Mouse (Mus musculus) spleen, postnatal 4 days (tissue): ENCODE measurements around the gene Insc.

Source experiments
- DNase-seq, 2 experiments: peaks; one replicate each; pipeline ENCODE4 v3.0.0; 2022; ENCODE audit warnings: low spot score in 2 of 2

The Insc gene

DNA sequence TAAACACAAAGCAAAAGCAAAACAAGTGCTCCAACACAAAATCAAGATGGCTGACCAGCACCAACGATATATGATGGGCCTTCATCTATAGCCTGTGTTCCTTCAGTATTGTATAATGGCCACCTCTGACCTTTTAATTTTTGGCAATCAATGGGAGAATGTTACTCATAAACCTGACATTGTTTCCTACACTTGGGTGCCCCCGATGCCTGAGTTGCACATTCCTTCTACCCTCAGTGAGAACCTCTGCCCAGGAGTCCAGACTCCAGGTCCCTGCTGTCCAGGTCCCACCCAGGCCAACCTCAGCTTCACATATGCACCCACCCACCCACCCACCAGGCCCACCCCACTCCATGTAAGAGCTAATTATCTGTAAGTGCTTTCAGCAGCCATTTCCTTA lies 79.2 kb downstream of the Insc start:
- no peak for DNase-seq

DNA sequence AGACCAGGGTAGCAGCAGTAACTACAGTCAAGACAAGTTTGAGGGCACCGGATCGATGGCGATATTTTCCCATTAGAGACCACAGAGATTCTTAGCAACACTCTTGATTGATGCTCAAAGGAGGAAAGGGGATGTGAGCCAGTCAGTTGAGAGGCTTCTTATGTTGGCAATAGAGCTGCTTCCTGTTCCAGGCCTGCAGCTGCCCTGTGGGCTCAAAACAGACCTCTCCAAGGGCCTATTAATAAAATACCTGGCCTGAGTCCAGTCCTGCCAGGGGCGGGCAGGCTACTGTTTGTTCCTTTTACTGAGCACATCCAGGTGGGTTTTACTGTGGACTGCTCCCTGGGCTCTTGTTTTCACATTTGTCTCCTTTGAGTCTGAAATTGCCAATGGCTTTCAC lies 83.9 kb downstream of the Insc start:
- DNase-seq = no peak

DNA sequence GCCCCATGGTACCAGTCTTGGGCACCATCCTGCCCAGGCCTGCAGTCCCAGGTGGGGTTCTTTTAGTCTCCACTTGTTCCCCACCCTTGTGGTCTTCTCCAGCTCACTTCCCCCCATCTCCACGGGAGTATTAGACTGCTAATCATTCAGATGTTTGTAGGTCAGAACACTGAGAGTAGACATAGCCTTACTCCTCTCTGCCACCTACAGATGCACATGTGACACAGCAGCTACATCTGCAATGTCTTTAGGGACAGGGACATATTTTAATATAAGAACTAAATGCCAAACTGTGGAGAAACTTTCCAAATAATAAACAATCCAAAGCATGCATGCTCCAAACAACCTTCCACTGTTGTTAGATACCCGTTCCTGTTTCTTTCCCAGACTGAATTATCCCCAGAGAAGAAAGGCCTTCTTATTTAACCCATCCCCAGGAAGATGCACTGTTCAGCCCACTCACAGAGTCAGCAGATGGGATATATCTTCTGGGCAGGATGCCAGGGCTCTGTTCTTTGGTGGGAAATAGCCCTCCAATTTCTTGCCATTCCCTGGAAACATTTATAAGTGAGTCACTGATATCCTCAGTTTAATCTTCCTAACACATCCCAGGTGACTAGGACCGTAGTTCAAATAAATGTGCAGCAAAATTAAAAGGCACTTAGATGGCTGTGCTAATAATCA lies 88.9 kb downstream of the Insc start:
- DNase-seq = no peak

DNA sequence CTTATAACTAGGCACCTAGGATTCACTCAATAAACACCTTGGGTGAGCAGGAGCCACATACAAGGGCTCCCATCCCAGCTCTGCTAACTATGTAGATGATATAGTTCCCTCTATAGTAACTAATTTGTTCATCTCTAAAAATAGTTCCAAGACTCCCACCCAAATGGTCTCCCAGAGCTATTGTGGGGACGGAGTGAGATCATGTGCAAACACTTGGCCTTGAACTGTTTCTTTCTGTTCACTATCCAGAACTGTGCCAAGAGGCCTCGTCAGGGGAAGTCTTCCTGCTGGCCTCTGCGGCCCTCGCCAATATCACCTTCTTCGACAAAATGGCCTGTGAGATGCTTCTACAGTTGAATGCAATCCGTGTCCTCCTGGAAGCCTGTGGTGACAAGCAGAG lies 91.0 kb downstream of the Insc start:
- DNase-seq = no peak

DNA sequence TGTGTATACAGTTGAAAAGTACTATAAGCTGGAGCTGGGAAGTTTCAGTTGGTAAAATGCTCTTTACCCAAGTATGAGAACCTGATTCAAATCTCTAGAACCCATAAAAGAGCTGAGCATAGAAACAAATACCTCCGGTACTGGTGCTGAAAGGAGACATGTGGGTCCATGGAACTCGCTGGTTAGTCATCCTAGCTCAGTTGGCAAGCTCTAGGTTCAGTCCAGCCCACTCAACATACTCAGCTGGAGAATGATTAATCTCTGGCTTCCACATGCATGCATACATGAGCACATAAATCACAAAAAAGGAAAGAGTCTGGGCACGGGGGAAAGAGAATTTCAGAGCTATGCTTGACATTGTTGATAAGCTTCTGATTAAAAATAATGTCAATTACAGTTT lies 93.8 kb downstream of the Insc start:
- no peak for DNase-seq

DNA sequence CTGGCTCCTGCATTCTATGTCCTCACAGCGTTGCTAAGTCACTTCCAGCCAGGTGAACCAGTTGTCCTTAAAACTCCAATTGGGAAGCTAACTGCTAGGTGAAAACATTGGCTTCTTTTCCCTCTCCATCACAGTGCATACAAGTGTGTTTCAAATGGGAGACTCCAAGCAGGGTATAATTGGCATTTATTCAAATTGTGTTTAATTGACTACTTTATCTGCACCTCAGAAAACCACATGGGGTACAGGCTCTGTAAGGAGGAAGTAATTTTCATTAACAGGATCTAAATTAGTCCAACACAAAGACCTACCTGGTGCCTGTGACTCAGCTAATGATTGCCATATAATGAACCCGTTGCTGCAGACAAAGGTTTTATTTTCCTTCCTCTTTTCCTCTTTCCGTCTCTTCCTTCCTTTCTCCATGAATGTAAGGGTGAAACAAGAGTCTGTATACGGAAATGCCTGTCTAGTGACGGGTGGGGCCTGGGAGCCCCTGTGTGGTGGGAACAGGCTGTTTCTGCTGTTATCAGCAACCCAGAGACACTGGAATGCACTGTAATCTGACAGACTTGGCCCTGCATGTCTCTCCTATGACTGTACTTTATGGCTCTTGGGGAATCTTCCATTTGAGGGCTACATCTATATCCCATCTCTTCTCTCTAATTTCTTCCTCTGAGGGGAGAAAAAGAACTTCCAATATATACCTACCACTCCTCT lies 96.7 kb downstream of the Insc start:
- DNase-seq = no peak

DNA sequence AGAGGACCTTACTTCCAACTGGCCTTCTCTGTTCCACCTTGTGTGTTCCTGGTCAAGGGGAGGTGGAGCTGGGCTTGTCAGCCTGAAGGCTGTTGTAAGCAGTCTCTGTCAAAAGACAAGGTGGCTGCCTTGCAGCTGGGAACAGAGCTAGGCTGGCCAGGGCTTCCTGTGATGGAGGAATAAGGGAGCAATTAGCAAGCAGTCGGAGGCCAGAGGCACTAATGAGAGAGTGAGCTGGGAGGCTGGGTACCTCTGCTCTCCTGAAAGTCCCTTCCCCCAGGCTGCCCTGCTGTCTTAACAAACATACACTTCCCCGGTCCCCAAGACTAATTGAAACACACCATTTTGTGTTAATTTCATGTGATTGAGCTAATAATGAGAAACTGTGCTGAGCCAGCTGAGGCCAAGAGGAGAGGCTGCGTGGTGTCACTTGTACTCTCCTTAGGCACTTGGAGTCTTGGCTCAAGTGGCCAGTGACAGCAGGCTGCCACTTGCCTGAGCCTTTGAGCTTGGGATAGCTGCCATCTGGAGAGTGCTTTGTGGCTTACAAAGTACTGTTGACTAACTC lies 99.2 kb downstream of the Insc start:
- DNase-seq = no peak

DNA sequence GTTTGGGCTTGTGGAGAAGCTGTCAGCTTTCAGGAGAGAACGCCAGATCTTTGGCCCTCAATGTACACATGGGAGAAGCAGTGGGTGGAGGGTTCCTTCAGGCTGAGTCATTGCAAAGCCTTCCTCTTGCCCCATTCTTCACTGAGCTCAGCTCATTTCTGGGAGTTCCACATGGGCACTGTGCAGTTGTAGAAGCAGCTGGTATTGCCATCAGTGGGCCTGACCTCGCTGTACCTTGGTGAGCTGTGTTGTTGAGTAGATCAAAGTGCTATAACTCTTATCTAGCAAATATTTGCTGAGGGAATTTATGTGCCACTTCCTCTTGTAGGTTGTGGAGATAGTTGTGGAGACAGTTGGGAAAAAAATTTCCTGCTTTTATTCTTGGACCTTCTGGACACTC lies 103.7 kb downstream of the Insc start:
- no peak for DNase-seq

DNA sequence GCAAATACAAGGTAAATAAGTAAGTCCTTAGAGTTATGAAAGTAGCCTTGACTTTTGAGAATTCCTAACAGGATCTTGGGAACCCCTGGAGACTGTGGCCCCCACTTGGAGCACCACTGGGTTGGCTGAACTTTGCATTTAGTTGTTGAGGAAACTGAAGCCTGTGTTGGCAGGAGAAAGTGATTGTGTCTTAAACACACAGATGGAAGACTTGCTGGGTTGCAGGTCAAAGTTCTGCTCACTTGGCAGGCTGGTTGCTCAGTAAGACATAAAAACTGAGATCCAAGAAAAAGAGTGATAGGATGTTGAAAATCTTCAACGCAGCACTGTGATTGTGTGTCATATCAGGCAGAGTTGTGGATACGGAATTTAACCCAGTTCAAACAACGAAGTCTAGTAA lies 108.9 kb downstream of the Insc start:
- DNase-seq = no peak

DNA sequence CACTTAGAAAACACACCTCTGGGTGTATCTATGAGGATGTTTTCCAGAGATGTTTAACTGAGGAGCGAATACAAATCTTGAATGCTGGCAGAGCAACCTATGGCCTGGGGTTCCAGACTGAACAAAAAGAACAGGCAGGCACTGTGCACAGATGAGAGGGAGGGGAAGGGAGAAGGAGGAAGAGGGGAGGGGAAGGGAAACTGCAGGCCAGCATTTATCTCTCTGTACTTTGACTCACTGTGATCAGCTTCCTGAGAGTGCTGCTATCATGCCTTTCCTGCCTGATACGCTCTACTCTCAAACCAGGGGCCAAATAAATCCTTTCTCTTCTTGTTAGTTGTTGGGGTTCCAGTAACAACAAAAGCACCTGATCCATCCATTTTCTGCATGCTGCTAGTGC lies 110.7 kb downstream of the Insc start:
- no peak for DNase-seq

DNA sequence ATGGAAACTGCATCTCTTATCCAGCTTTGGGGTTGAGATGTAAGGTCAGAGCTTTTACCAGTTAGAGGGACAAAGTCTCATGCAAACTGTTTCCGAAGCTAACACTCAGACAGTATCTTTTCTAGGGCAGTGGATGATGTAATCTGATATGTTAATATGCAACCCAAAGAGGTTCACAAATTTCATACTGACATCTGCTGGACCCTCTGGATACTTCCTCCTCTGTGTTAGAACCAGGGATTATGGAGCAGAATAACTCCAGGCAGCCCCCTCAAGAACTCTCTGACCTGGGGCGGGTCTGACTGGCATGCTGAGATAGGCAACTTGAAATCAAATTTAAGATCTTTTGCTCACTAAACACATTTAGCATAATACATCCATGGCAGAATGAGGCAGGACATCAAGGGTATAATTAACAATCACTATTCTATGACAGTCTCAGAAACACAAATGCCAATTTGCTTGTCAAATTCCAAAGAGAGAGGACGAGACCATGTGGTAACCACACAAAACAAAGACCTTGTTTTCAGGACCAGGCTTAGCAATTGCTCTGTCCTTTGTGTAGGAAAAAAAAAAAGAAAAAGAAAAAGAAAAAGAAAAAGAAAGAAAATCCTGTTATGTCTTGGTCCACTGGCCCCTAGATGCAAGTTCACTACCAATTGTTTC lies 117.5 kb downstream of the Insc start:
- DNase-seq = no peak

DNA sequence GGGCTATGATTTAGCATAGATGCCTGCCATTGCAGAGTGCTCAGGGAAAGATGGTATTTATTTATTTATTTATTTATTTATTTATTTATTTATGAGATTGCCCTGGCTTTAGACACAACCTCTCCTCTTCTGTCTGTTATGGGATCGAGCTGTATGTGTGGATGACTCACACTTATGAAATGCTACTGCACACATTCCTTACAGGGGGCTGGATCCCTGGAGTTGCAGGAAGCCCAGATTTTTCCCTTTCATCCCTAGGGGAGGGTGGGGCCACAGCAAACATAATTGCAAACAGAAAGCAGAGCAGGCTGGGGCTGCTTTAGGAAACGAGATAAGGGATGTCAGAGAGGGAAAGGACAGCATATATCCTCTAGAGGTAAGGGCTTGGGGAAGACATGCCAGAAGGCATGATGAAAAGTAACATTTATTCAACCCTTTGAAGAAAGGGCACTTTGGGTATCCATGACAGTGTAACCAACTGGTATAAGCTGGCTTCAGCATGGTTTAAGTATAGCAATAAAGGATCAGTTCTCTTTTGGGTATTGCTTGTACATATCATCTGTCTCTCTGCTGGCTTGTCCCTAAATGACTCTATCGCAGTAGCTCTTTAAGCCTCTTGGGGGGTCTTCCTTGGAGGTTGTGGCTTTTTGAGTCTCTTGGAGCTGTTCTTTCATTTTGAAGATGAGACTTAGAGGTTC lies 130.0 kb downstream of the Insc start:
- DNase-seq = no peak

DNA sequence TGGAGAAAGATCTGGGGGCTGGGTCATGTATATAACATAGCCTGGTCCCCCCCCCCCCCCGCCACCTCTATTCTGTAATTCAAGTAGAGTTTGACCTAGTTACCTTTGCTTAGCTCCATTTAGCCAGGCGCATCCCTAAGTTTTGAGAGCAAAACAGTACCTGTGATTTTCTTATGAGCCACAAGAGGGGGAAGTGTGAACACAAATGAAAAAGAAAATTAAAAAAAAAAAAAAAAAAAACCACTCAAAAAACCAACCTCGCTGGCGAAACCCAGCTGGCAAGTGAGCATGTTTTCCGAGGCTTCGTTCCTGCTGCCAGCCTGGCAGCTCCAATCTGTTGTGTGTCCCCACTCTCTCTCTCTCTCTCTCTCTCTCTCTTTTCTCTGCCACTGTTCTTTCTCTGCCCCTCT lies 130.5 kb downstream of the Insc start:
- DNase-seq = no peak

DNA sequence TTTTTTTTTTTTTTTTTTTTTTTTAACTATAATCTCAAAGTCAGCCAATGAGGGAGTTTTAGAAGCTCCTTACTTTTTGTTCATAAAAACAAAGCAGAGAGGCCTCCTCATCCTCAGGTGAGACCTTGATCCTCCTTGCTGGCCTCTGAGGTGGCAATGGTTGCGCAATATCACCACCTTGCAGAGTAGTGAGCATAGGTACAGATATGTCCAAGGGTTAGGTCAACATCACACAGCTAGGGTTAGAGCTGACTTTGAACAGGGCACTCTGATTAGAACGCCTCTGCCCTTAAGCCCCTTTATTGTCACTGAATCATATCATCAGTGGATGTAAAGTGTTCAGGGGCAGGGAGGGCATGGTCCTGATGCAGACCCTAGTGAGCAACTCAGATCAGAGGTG lies 131.1 kb downstream of the Insc start:
- DNase-seq = no peak

DNA sequence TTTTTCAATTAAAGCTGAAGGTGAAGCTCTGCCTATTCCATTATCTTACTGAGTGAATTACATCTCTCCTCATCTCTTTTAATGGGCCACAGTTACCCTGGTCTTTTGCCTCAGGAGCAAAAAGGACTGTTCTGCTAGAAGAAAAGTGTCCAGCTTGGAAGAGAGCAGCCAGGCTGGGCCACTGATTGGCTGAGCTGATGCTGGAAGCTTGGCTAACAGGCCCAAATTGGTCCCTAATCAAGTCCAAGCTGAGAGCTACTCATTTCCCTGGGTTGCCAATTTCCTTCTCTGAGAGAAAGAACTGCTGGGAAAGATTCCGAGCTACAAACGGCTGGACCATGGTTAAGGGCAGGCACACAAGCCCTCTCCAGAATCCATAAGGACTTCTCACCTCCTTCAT lies 140.1 kb downstream of the Insc start:
- no peak for DNase-seq

DNA sequence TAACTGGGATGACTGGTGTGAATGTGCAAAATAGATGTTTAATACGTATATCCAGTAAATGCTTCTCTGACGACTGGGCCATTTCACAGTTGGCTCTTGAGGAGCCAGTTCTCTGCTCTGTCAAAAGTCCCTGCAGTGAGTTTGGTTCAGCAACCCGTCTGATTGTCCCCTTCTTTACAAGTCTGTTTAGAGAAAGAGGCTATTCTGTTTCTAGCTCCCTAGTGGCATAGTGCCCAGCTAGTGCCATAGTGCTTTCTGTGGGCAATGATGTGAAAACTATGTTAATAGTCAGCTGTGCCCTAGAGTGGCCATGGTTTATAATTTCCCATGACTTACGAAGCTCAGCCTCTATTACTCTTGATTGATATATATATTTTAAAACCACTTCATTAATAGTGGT lies 143.4 kb downstream of the Insc start:
- DNase-seq = no peak

DNA sequence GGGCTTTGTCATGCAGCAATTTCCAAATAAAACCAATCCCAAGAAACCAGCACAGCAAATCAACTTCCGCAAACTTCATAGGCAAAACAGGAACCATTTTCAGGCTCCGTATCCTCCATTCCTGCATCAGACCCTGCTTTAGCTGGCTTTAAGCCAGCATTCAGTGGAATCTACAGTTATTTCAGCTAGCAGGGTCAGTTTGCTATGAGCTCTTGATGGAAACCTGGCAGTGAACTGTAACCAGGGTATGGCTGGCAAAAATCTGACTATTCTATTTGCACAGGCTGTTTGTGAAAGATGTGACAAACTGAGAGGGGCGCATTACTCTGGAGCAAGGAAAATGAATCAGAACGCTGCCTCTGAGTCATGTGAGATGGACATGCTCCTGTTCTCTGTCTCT lies 146.7 kb downstream of the Insc start:
- DNase-seq = no peak

DNA sequence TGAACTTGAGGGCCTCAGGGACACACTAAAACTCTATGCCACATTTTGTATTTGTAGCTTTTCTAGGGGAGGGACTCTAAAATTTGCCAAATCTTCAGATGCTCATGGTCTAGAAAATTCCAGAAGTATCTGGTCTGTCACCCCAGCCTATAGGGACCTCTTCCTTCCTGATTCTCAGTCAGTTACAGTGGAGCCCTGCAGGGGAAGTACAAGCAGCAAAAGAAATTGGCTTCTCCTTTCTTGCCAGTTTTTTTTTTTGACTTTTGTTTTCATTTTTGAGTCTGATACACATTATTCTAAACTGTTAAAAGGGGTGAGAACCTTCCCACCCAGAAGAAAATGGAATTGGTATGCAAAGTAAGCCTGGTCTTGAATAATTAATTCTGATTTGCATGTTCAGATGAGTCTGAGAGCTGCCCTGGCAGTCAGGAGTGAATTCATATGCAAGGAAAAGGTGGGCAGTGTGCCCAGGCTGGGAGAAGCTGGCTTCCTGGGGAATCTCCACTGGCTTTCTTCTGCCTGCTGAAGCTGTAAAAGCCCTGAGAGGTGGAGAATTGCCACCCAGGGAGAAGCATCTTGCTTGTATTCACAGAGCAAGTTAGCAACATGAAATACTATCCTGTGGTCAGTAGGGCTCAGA lies 149.2 kb downstream of the Insc start:
- DNase-seq = no peak

DNA sequence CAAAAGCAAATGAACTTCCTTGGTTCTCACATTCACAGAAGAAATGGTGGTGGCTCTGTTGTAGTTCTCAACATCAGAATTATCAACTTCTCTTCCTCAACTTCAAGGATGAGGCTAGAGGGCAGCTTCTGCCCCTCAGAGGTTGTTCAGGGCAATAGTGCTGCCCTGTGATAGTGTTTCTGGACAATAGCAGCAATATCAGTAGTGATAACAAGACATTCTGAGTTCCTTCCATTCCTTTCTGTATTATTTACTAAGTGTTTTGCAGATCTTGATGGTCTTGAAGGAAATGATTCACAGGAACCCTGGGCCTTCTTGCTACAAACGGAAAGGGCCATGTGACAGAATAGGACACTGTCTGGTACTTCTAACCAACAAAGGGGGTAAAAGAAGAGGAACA lies 150.4 kb downstream of the Insc start:
- no peak for DNase-seq

DNA sequence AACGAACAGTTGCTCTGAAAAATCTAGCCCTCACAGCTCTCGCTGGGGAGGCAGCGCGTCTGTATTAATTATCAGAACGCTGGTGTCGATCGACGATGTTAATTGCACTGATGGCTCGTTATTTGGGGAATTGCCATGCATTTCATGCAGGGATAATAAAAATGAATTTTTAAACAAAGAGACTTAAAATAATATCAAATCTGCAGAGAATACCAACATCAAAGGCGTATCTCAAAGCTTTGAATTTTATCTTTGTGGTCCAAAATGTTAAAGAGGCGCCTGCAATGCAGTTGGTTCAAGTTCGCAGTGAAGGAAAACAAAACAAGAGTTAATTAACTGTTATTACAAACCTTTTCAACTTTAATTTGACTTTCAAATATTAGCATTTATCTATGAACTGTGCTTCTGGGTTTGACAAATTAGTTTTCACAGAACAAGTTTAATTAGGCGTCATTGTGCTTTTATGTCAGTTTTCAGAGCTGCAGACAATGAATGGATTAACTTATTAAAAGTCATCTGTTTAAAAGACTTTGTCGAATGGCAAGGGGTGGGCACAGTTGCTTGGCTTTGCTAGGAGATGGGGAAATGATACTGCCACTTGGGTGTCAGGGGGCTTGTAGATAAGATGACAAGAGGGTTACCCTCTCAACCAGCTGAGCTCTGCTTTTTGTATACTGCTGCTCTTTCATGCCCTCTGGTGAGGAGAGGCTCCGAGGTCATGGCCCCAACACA lies 153.6 kb downstream of the Insc start:
- no peak for DNase-seq
